Mouse (Mus musculus) E14TG2a.4 (cell line): ENCODE measurements around the gene Rnf103.

Source experiments
- CTCF ChIP-seq: conservative IDR thresholded peaks from 2 replicates; pipeline ENCODE4 v1.5.1; 2014; ENCODE audit warnings: low read length
- NANOG ChIP-seq: IDR thresholded peaks from 2 replicates; pipeline ENCODE4 v1.6.1; 2014; ENCODE audit warnings: borderline replicate concordance, low read length, mixed read lengths
- POU5F1 ChIP-seq: IDR thresholded peaks from 2 replicates; pipeline ENCODE4 v1.6.1; 2014; ENCODE audit warnings: low read length, borderline replicate concordance

DNA sequence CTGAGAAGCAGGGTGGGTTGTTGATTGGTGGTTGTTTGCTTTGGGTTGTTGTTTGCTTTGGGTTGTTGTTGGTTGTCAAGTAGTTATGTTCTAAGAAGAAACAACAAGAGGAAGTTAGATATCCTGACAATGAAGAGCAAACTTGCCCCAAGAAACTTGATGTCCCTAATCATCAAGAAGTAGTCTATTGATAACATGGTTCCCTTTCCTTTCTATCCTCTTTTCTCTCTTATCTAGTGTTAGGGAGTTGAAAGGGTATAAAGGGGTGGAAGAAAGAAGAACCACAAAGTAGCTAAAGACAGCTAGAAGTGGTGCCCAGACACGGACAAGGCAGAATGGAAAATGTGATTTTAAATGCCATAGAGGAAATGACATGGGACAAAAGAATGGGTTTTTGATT is 20.9 kb upstream of the Rnf103 start:
- no peak for TF ChIP-seq CTCF
- no peak for TF ChIP-seq POU5F1
- TF ChIP-seq NANOG, result no peak
